Mouse (Mus musculus): Measurements from ENCODE around the gene Slc7a3. TPM values are rescaled to one million over a fixed set of nuclear protein-coding genes. Genes with fewer than 3 reads are reported as not detected.

Gene Slc7a3
- polyA plus RNA-seq (2014; fragmentation: Illumina TruSeq; extraction: RNeasy Lipid Tissue Mini Kit (QIAGEN cat#74804); ENCODE audit: low replicate concordance), result 0.67 TPM

GRCm38 (mm10) chrX:101085920-101086319 is at the start of gene Slc7a3:
Gene Slc7a3, minus strand, starts transcription at chrX:101086020.

GRCm38 (mm10) chrX:101059541-101059940 is 26.3 kb downstream of the Slc7a3 start, which contains the start of gene Tex11:
Gene Tex11, minus strand, starts transcription at chrX:101059667.

Other genes starting within 250 kb of the Slc7a3 start
- gene Tex11, start 26.4 kb downstream of the Slc7a3 start, polyA plus RNA-seq (2014; fragmentation: Illumina TruSeq; extraction: RNeasy Lipid Tissue Mini Kit (QIAGEN cat#74804); ENCODE audit: low replicate concordance), result not detected
- 18.7 TPM for gene Snx12, start 136.5 kb upstream of the Slc7a3 start, polyA plus RNA-seq (2014; fragmentation: Illumina TruSeq; extraction: RNeasy Lipid Tissue Mini Kit (QIAGEN cat#74804); ENCODE audit: low replicate concordance)
- gene Foxo4, start 168.5 kb upstream of the Slc7a3 start, polyA plus RNA-seq (2014; fragmentation: Illumina TruSeq; extraction: RNeasy Lipid Tissue Mini Kit (QIAGEN cat#74804); ENCODE audit: low replicate concordance), result 12.4 TPM
- not detected for gene Gm614, start 178.0 kb upstream of the Slc7a3 start, polyA plus RNA-seq (2014; fragmentation: Illumina TruSeq; extraction: RNeasy Lipid Tissue Mini Kit (QIAGEN cat#74804); ENCODE audit: low replicate concordance)
- gene Il2rg, start 182.2 kb upstream of the Slc7a3 start, polyA plus RNA-seq (2014; fragmentation: Illumina TruSeq; extraction: RNeasy Lipid Tissue Mini Kit (QIAGEN cat#74804); ENCODE audit: low replicate concordance), result 31.2 TPM
- gene Gm20489, start 183.0 kb upstream of the Slc7a3 start, polyA plus RNA-seq (2014; fragmentation: Illumina TruSeq; extraction: RNeasy Lipid Tissue Mini Kit (QIAGEN cat#74804); ENCODE audit: low replicate concordance), result 0.52 TPM
- 2.1 TPM for gene Med12, start 188.0 kb upstream of the Slc7a3 start, polyA plus RNA-seq (2014; fragmentation: Illumina TruSeq; extraction: RNeasy Lipid Tissue Mini Kit (QIAGEN cat#74804); ENCODE audit: low replicate concordance)
- gene Nlgn3, start 213.1 kb upstream of the Slc7a3 start, polyA plus RNA-seq (2014; fragmentation: Illumina TruSeq; extraction: RNeasy Lipid Tissue Mini Kit (QIAGEN cat#74804); ENCODE audit: low replicate concordance), result 0.19 TPM